9 mouse cellular contexts compared by ENCODE assay signal in genomic region chr17:84008682-84009052, GRCm38 (mm10).
A peak's percentile ranks its signal among the peaks of the same experiment; 100 is the strongest.
DNase-seq lines count a peak whose midpoint lies in the region; ATAC-seq and TF ChIP-seq lines count a peak whose summit lies in the region.
"Had no signal": no experiment of that assay in that cellular context is flagged by ENCODE, and none has a peak within 500 bp of the region (broad histone marks: within the 10 kb centered on the region; RNA-seq: fewer than 3 reads in every experiment).

No protein-coding gene starts in this region.

- H3K27me3 ChIP-seq in hindbrain, embryonic 12.5 days = no peaks in the 10 kb centered on the region; the same call in 1 of the 2 replicates
- no peaks in the 10 kb centered on the region for H3K27me3 ChIP-seq in neural tube, embryonic 12.5 days (replicated peaks)
- no peaks in the 10 kb centered on the region for H3K27me3 ChIP-seq in kidney, embryonic 14.5 days (ENCODE audit: control insufficient read depth, insufficient read depth, low read length)

- DNase-seq in kidney, postnatal 10 days = peak; percentile 43
- DNase-seq in kidney, adult 8-10 months = no peak
- DNase-seq in spleen, postnatal 10 days (ENCODE audit: low spot score in 2 of 2) = no peak
- no peak for DNase-seq in spleen, postnatal 36 days (ENCODE audit: low spot score in 2 of 2)

- no peak for ATAC-seq in hindbrain, embryonic 12.5 days (ENCODE audit: low FRiP score)
- ATAC-seq in neural tube, embryonic 12.5 days (ENCODE audit: low FRiP score, low read depth) = peak; percentile 13; the same call in 1 of the 2 replicates
- no peak for ATAC-seq in kidney, embryonic 14.5 days (ENCODE audit: low FRiP score, low TSS enrichment)

- H3K4me1 ChIP-seq in cortical plate, adult 2 months (ENCODE audit: control insufficient read depth, insufficient read depth, low read length) = peaks cover 2% of the 10 kb centered on the region; the same call in 1 of the 2 replicates
- H3K4me1 ChIP-seq in hindbrain, embryonic 12.5 days = peaks cover 29% of the 10 kb centered on the region
- H3K4me1 ChIP-seq in neural tube, embryonic 12.5 days = peaks cover 19% of the 10 kb centered on the region
- H3K4me1 ChIP-seq in kidney, embryonic 14.5 days (ENCODE audit: control insufficient read depth, insufficient read depth, low read length) = peaks cover 16% of the 10 kb centered on the region

- no peak overlapping the region for H3K9ac ChIP-seq in hindbrain, embryonic 12.5 days
- H3K9ac ChIP-seq in neural tube, embryonic 12.5 days = no peak overlapping the region
- H3K9ac ChIP-seq in kidney, embryonic 14.5 days (ENCODE audit: low read depth, low read length) = no peak overlapping the region

- TF ChIP-seq CTCF in cortical plate, adult 2 months (IDR thresholded peaks at IDR 0.05; ENCODE audit: extremely low read depth, insufficient read depth, low read length) = no peak

- no peaks in the 10 kb centered on the region for H3K9me3 ChIP-seq in hindbrain, embryonic 12.5 days (replicated peaks)
- H3K9me3 ChIP-seq in neural tube, embryonic 12.5 days = no peaks in the 10 kb centered on the region
- H3K9me3 ChIP-seq in kidney, embryonic 14.5 days (ENCODE audit: control insufficient read depth, low read length) = no peaks in the 10 kb centered on the region

- TF ChIP-seq POLR2A in cortical plate, adult 2 months (IDR thresholded peaks at IDR 0.05; ENCODE audit: extremely low read depth, insufficient read depth, low read length) = no peak

- H3K4me3 ChIP-seq in cortical plate, adult 2 months (ENCODE audit: insufficient read depth, low read length) = no peak overlapping the region
- no peak overlapping the region for H3K4me3 ChIP-seq in hindbrain, embryonic 12.5 days
- H3K4me3 ChIP-seq in neural tube, embryonic 12.5 days = no peak overlapping the region
- no peak overlapping the region for H3K4me3 ChIP-seq in kidney, embryonic 14.5 days (ENCODE audit: low read length)
- H3K4me3 ChIP-seq: megakaryocyte, embryonic 14.5 days had no signal

- H3K4me2 ChIP-seq in hindbrain, embryonic 12.5 days (replicated peaks) = no peak overlapping the region
- no peak overlapping the region for H3K4me2 ChIP-seq in neural tube, embryonic 12.5 days (replicated peaks)
- H3K4me2 ChIP-seq in kidney, embryonic 14.5 days (replicated peaks; ENCODE audit: low read depth, low read length) = no peak overlapping the region

- peak overlapping the region; percentile 41 for H3K27ac ChIP-seq in cortical plate, adult 2 months (ENCODE audit: insufficient read depth, low read length)
- peak overlapping the region; percentile 74 for H3K27ac ChIP-seq in hindbrain, embryonic 12.5 days
- H3K27ac ChIP-seq in neural tube, embryonic 12.5 days = no peak overlapping the region
- no peak overlapping the region for H3K27ac ChIP-seq in kidney, embryonic 14.5 days (ENCODE audit: low read depth, low read length)

- H3K36me3 ChIP-seq in hindbrain, embryonic 12.5 days = no peaks in the 10 kb centered on the region
- H3K36me3 ChIP-seq in neural tube, embryonic 12.5 days = no peaks in the 10 kb centered on the region
- H3K36me3 ChIP-seq in kidney, embryonic 14.5 days (ENCODE audit: control insufficient read depth, insufficient read depth, low read length) = no peaks in the 10 kb centered on the region

- WGBS in hindbrain, embryonic 12.5 days = 47% methylated on average over 7 of the region's 7 CpGs
- 53% methylated on average over 7 of the region's 7 CpGs for WGBS in neural tube, embryonic 12.5 days
- 22% methylated on average over 7 of the region's 7 CpGs for WGBS in kidney, embryonic 14.5 days

Comparison
In these comparisons a context has a peak if more than half of its experiments do, and no peak if none do; other contexts are left out.
1. H3K27ac ChIP-seq: peak in cortical plate, adult 2 months (single experiment) and hindbrain, embryonic 12.5 days (single experiment); none in neural tube, embryonic 12.5 days (single experiment) and kidney, embryonic 14.5 days (single experiment).